In genomic region chr6:53909986-53910385, GRCm38 (mm10) we compare ENCODE assay signal across 14 mouse cellular contexts.
"Had no signal": no experiment of that assay in that cellular context is flagged by ENCODE, and none has a peak within 500 bp of the region (broad histone marks: within the 10 kb centered on the region; RNA-seq: fewer than 3 reads in every experiment).

No protein-coding gene starts in this region.

- H3K4me2 ChIP-seq: limb, embryonic 15.5 days; liver, embryonic 12.5 days; lung, embryonic 14.5 days; midbrain, embryonic 13.5 days; neural tube, embryonic 15.5 days had no signal

- H3K4me3 ChIP-seq: left cerebral cortex, adult 2 months; limb, embryonic 15.5 days; liver, embryonic 12.5 days; megakaryocyte, embryonic 14.5 days; midbrain, embryonic 13.5 days; myocyte; neural tube, embryonic 15.5 days had no signal

- H3K9me3 ChIP-seq: limb, embryonic 15.5 days; liver, embryonic 12.5 days; megakaryocyte, embryonic 14.5 days; midbrain, embryonic 13.5 days; neural tube, embryonic 15.5 days had no signal

- DNase-seq: kidney, adult 11 months; lung, embryonic 14.5 days; lung, postnatal 10 days; right cerebral cortex, postnatal 4 days; thymus, postnatal 36 days had no signal

- H3K9ac ChIP-seq: limb, embryonic 15.5 days; liver, embryonic 12.5 days; lung, embryonic 14.5 days; midbrain, embryonic 13.5 days; neural tube, embryonic 15.5 days had no signal

- H3K27ac ChIP-seq: kidney, postnatal 0 days; left cerebral cortex, adult 2 months; limb, embryonic 15.5 days; liver, embryonic 12.5 days; macrophage; midbrain, embryonic 13.5 days; neural tube, embryonic 15.5 days had no signal

- H3K27me3 ChIP-seq: limb, embryonic 15.5 days; midbrain, embryonic 13.5 days; neural tube, embryonic 15.5 days had no signal

- ATAC-seq: liver, embryonic 12.5 days; midbrain, embryonic 13.5 days had no signal

- H3K36me3 ChIP-seq: limb, embryonic 15.5 days; liver, embryonic 12.5 days; midbrain, embryonic 13.5 days; neural tube, embryonic 15.5 days had no signal
